In genomic region chr8:79112480-79112879, GRCm38 (mm10) we compare ENCODE assay signal across 16 mouse cellular contexts.
DNase-seq lines count a peak whose midpoint lies in the region; ATAC-seq and TF ChIP-seq lines count a peak whose summit lies in the region.
"Had no signal": no experiment of that assay in that cellular context is flagged by ENCODE, and none has a peak within 500 bp of the region (broad histone marks: within the 10 kb centered on the region; RNA-seq: fewer than 3 reads in every experiment).

No protein-coding gene starts in this region.

- no peak overlapping the region for H3K9ac ChIP-seq in forebrain, embryonic 16.5 days (replicated peaks; ENCODE audit: low read depth, low read length)
- H3K9ac ChIP-seq in limb, embryonic 12.5 days (replicated peaks): no peak overlapping the region
- H3K9ac ChIP-seq in ES-E14 (ENCODE audit: insufficient read depth, low read depth, low read length, poor library complexity, severe bottlenecking): no peak overlapping the region
- no peak overlapping the region for H3K9ac ChIP-seq in intestine, embryonic 15.5 days
- H3K9ac ChIP-seq: embryonic facial prominence, embryonic 13.5 days; limb, embryonic 13.5 days; lung, embryonic 14.5 days; neural tube, embryonic 13.5 days had no signal

- H3K4me2 ChIP-seq in forebrain, embryonic 16.5 days (ENCODE audit: low read length): no peak overlapping the region
- no peak overlapping the region for H3K4me2 ChIP-seq in limb, embryonic 12.5 days
- no peak overlapping the region for H3K4me2 ChIP-seq in intestine, embryonic 15.5 days (replicated peaks)
- H3K4me2 ChIP-seq: embryonic facial prominence, embryonic 13.5 days; limb, embryonic 13.5 days; lung, embryonic 14.5 days; neural tube, embryonic 13.5 days had no signal

- no peaks in the 10 kb centered on the region for H3K27me3 ChIP-seq in forebrain, embryonic 16.5 days (replicated peaks; ENCODE audit: control insufficient read depth, insufficient read depth, low read length)
- H3K27me3 ChIP-seq in forebrain, embryonic 10.5 days (ENCODE audit: poor library complexity, severe bottlenecking): no peaks in the 10 kb centered on the region
- H3K27me3 ChIP-seq in limb, embryonic 12.5 days: no peaks in the 10 kb centered on the region
- no peaks in the 10 kb centered on the region for H3K27me3 ChIP-seq in limb, embryonic 10.5 days (ENCODE audit: low read depth, poor library complexity, severe bottlenecking)
- H3K27me3 ChIP-seq in intestine, embryonic 15.5 days (replicated peaks): no peaks in the 10 kb centered on the region
- H3K27me3 ChIP-seq: embryonic facial prominence, embryonic 13.5 days; limb, embryonic 13.5 days; neural tube, embryonic 13.5 days had no signal

- no peaks in the 10 kb centered on the region for H3K36me3 ChIP-seq in forebrain, embryonic 16.5 days (ENCODE audit: control insufficient read depth, insufficient read depth)
- H3K36me3 ChIP-seq in forebrain, embryonic 10.5 days (replicated peaks): peaks cover 67% of the 10 kb centered on the region
- peaks cover 58% of the 10 kb centered on the region for H3K36me3 ChIP-seq in limb, embryonic 12.5 days
- peaks cover 82% of the 10 kb centered on the region for H3K36me3 ChIP-seq in limb, embryonic 10.5 days
- peaks cover 4% of the 10 kb centered on the region; the same call in 1 of the 2 replicates for H3K36me3 ChIP-seq in ES-E14 (ENCODE audit: control insufficient read depth, insufficient read depth, low read length, poor library complexity, severe bottlenecking)
- peaks cover 3% of the 10 kb centered on the region; the same call in 1 of the 2 replicates for H3K36me3 ChIP-seq in intestine, embryonic 15.5 days

- DNase-seq in forebrain, embryonic 10.5 days (ENCODE audit: extremely low spot score, low spot score): no peak
- no peak for DNase-seq in limb, embryonic 10.5 days (ENCODE audit: low spot score)
- DNase-seq in ES-E14 (ENCODE audit: low read depth, low spot score): no peak
- DNase-seq in urinary bladder, adult 2 months (ENCODE audit: low spot score): no peak
- no peak for DNase-seq in spleen, postnatal 36 days (ENCODE audit: low spot score in 2 of 2)
- DNase-seq: adrenal gland, adult 8-10 months; B cell, adult 2 months; cerebellum, postnatal 14 days; lung, embryonic 14.5 days had no signal

- no peaks in the 10 kb centered on the region for H3K4me1 ChIP-seq in forebrain, embryonic 16.5 days (replicated peaks; ENCODE audit: control insufficient read depth, insufficient read depth, low read length)
- H3K4me1 ChIP-seq in forebrain, embryonic 10.5 days: peaks cover 16% of the 10 kb centered on the region
- no peaks in the 10 kb centered on the region for H3K4me1 ChIP-seq in limb, embryonic 12.5 days (replicated peaks)
- H3K4me1 ChIP-seq in limb, embryonic 10.5 days: no peaks in the 10 kb centered on the region
- H3K4me1 ChIP-seq in ES-E14 (ENCODE audit: control insufficient read depth in 2 of 2, insufficient read depth in 2 of 2, low read length in 2 of 2, poor library complexity in 1 of 2): peaks cover 2 to 21% of the 10 kb centered on the region in 2 experiments; a peak in 1 of 4 replicates
- H3K4me1 ChIP-seq in intestine, embryonic 15.5 days (replicated peaks): no peaks in the 10 kb centered on the region
- H3K4me1 ChIP-seq: neural tube, embryonic 13.5 days had no signal

- H3K4me3 ChIP-seq in forebrain, embryonic 16.5 days (replicated peaks; ENCODE audit: low read length): no peak overlapping the region
- H3K4me3 ChIP-seq in forebrain, embryonic 10.5 days: no peak overlapping the region
- no peak overlapping the region for H3K4me3 ChIP-seq in limb, embryonic 12.5 days (replicated peaks)
- no peak overlapping the region for H3K4me3 ChIP-seq in limb, embryonic 10.5 days
- peak overlapping the region in 1 of 2 experiments; percentile 10; a peak in 1 of 4 replicates for H3K4me3 ChIP-seq in ES-E14 (ENCODE audit: insufficient read depth in 1 of 2, low read depth in 1 of 2, low read length in 2 of 2, poor library complexity in 1 of 2, severe bottlenecking in 1 of 2)
- H3K4me3 ChIP-seq in intestine, embryonic 15.5 days (replicated peaks): no peak overlapping the region
- H3K4me3 ChIP-seq: embryonic facial prominence, embryonic 13.5 days; limb, embryonic 13.5 days; neural tube, embryonic 13.5 days had no signal

- H3K9me3 ChIP-seq in forebrain, embryonic 16.5 days (ENCODE audit: control insufficient read depth, low read length): no peaks in the 10 kb centered on the region
- H3K9me3 ChIP-seq in forebrain, embryonic 10.5 days: no peaks in the 10 kb centered on the region
- H3K9me3 ChIP-seq in limb, embryonic 12.5 days: no peaks in the 10 kb centered on the region
- no peaks in the 10 kb centered on the region for H3K9me3 ChIP-seq in limb, embryonic 10.5 days (replicated peaks)
- no peaks in the 10 kb centered on the region for H3K9me3 ChIP-seq in ES-E14 (ENCODE audit: control insufficient read depth, insufficient read depth, low read depth, low read length)
- no peaks in the 10 kb centered on the region for H3K9me3 ChIP-seq in intestine, embryonic 15.5 days
- H3K9me3 ChIP-seq: embryonic facial prominence, embryonic 13.5 days; neural tube, embryonic 13.5 days had no signal

- peak; percentile 23; the same call in 1 of the 2 replicates for ATAC-seq in forebrain, embryonic 16.5 days
- ATAC-seq in limb, embryonic 12.5 days (ENCODE audit: insufficient number of reproducible peaks, insufficient read depth, low FRiP score, low TSS enrichment, low read depth): peak; percentile 45; the same call in 1 of the 2 replicates
- 0 out of 2 replicates have a peak, but pooled peaks have one; percentile 36 for ATAC-seq in intestine, embryonic 15.5 days
- ATAC-seq: hindbrain, embryonic 16.5 days had no signal

- H3K27ac ChIP-seq in forebrain, embryonic 16.5 days (ENCODE audit: low read length): no peak overlapping the region
- no peak overlapping the region for H3K27ac ChIP-seq in forebrain, embryonic 10.5 days
- no peak overlapping the region for H3K27ac ChIP-seq in limb, embryonic 12.5 days
- H3K27ac ChIP-seq in limb, embryonic 10.5 days: no peak overlapping the region
- H3K27ac ChIP-seq in ES-E14 (ENCODE audit: insufficient read depth, low read depth, low read length, poor library complexity, severe bottlenecking): peak overlapping the region; percentile 39; the same call in 1 of the 2 replicates
- H3K27ac ChIP-seq in intestine, embryonic 15.5 days: no peak overlapping the region
- H3K27ac ChIP-seq: embryonic facial prominence, embryonic 13.5 days; limb, embryonic 13.5 days; neural tube, embryonic 13.5 days had no signal

- in situ Hi-C loops in ES-E14 (cut with MboI; ENCODE audit: low sequenced_read_pairs in 2 of 2, unreplicated experiment in 2 of 2): no loop called here

- 96% methylated on average over 18 of the region's 18 CpGs for WGBS in forebrain, embryonic 16.5 days
- whole genome bisulfite sequencing in forebrain, embryonic 10.5 days: 95% methylated on average over 18 of the region's 18 CpGs
- WGBS in limb, embryonic 12.5 days: 93% methylated on average over 18 of the region's 18 CpGs
- 96% methylated on average over 18 of the region's 18 CpGs for WGBS in limb, embryonic 10.5 days
- 89% methylated on average over 18 of the region's 18 CpGs for WGBS in intestine, embryonic 15.5 days

TF ChIP-seq in ES-E14, 5 proteins besides CTCF, POLR2A, EP300 and RAD21:
- TF ChIP-seq ZC3H11A (IDR thresholded peaks at IDR 0.05; ENCODE audit: borderline replicate concordance, low read depth, low read length) (no peak), MAFK (IDR thresholded peaks at IDR 0.05; ENCODE audit: insufficient read depth, low read depth, low read length) (no peak), CHD2 (IDR thresholded peaks at IDR 0.05; ENCODE audit: low read depth, low read length) (no peak), HCFC1 (IDR thresholded peaks at IDR 0.05; ENCODE audit: borderline replicate concordance, insufficient read depth, low read length) (no peak), ZNF384 (IDR thresholded peaks at IDR 0.05; ENCODE audit: low read depth, low read length) (no peak)
